Mouse (Mus musculus): Measurements from ENCODE around the gene Olfr20. TPM values are rescaled to one million over a fixed set of nuclear protein-coding genes. Genes with fewer than 3 reads are reported as not detected.

Gene Olfr20
- polyA plus RNA-seq, 1 experiment from 2014 or later = not detected

DNA sequence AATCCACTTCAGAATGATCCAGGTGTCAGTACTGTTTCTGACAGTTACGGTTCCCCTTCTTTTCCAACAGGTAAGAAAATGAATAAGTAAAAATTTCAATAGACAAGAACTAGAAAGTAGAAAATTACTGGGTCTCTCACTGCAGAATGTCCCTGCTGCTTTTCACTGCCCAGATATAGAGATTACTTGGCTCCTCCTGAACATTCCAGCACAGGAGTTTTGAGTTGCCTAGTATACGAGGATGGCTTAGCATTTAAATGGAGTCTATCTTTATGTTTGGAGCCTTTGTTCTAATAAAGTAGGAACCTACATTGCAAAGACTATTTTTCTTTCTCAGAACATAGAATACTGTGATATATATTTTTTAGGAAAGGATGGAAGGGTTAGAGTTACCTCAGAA is 17.2 kb upstream of the Olfr20 start:
- Histone ChIP-seq H3K9ac (replicated peaks; ENCODE audit: low read depth, low read length) (no peak overlapping the region), H3K27me3 (replicated peaks; ENCODE audit: control insufficient read depth, insufficient read depth, low read length) (no peaks in the 10 kb centered on the region), H3K4me1 (replicated peaks; ENCODE audit: control insufficient read depth, insufficient read depth, low read length) (no peaks in the 10 kb centered on the region), H3K9me3 (ENCODE audit: control insufficient read depth, low read length) (no peaks in the 10 kb centered on the region), H3K4me2 (ENCODE audit: low read length) (no peak overlapping the region), H3K27ac (ENCODE audit: low read length) (no peak overlapping the region), H3K36me3 (ENCODE audit: control insufficient read depth, insufficient read depth) (no peaks in the 10 kb centered on the region), H3K4me3 (replicated peaks; ENCODE audit: low read length) (no peak overlapping the region)
- no peak for ATAC-seq
- WGBS = 65% methylated on average over 2 of the region's 2 CpGs

DNA sequence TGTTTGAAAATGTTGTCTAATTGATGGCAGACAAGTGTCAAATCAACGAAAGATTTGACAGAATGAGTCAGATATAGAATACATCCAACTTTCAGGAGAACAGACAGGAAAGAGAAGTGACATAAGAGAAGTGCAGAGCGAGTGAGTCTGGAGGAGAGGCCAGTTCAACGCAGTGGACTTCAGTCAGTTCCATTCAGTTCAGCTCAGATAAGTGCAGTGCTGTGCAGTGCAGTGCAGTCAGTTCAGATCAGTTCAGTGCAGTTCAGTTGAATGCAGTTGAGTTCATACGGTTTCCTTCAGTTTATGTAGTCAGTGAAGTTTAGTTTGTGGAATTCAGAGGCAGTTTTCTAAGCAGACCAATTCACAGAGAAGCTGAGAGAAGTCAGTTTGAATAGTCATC is 13.7 kb upstream of the Olfr20 start:
- H3K9ac ChIP-seq (replicated peaks; ENCODE audit: low read depth, low read length) = no peak overlapping the region
- no peaks in the 10 kb centered on the region for H3K9me3 ChIP-seq (ENCODE audit: control insufficient read depth, low read length)
- no peak for ATAC-seq
- H3K27ac ChIP-seq (ENCODE audit: low read length) = no peak overlapping the region
- H3K4me1 ChIP-seq (replicated peaks; ENCODE audit: control insufficient read depth, insufficient read depth, low read length) = no peaks in the 10 kb centered on the region
- no peaks in the 10 kb centered on the region for H3K27me3 ChIP-seq (replicated peaks; ENCODE audit: control insufficient read depth, insufficient read depth, low read length)
- no peaks in the 10 kb centered on the region for H3K36me3 ChIP-seq (ENCODE audit: control insufficient read depth, insufficient read depth)
- 83% methylated on average over 4 of the region's 4 CpGs for WGBS
- no peak overlapping the region for H3K4me2 ChIP-seq (ENCODE audit: low read length)
- H3K4me3 ChIP-seq (replicated peaks; ENCODE audit: low read length) = no peak overlapping the region

DNA sequence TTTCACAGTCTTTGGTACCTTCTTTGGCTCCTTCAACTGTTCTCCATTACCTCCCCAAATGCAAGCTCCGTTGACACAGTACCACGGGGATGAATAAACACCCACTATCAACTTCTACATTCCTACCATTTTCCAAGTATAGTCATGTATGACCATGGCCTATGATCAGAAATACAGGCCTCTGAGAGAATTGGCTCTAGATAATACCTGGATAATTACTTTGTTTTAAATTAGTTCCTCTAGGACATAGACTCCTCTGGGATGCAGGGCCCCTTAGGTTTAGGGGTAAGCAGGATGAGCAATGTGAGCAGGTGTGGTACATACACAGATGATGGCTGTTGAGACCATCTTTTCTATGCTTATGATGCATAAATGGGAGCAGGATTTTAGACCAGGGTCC is 20.4 kb downstream of the Olfr20 start, which contains the start of gene Olfr376:
Olfr376 (plus strand) TSS at position 301 of the 400 bp plus-strand sequence.
- WGBS = 88% methylated on average over 2 of the region's 2 CpGs

DNA sequence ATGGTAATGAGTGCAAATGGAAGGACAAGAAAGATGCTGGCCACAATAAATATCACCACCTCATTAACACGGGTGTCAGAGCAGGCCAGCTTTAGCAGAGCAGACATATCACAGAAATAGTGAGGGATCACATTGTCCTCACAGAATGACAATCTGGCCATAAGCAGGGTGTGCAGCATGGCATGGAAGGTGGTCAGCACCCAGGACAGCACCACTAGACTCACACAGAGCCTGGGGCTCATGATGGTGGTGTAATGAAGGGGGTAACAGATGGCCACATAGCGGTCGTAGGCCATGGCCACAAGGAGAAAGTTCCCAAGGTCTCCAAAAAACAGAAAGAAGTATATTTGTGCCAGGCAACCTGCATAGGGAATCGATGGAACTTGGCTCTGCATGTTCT is 44.8 kb downstream of the Olfr20 start:
- Histone ChIP-seq H3K36me3 (ENCODE audit: control insufficient read depth, insufficient read depth) (no peaks in the 10 kb centered on the region), H3K9me3 (ENCODE audit: control insufficient read depth, low read length) (no peaks in the 10 kb centered on the region), H3K9ac (replicated peaks; ENCODE audit: low read depth, low read length) (no peak overlapping the region), H3K27me3 (replicated peaks; ENCODE audit: control insufficient read depth, insufficient read depth, low read length) (no peaks in the 10 kb centered on the region), H3K4me2 (ENCODE audit: low read length) (no peak overlapping the region), H3K4me3 (replicated peaks; ENCODE audit: low read length) (no peak overlapping the region), H3K4me1 (replicated peaks; ENCODE audit: control insufficient read depth, insufficient read depth, low read length) (no peaks in the 10 kb centered on the region), H3K27ac (ENCODE audit: low read length) (no peak overlapping the region)
- no peak for ATAC-seq
- 75% methylated on average over 4 of the region's 4 CpGs for WGBS

More for the DNA sequence above, 20.4 kb downstream of the Olfr20 start, which contains the start of gene Olfr376:
- ATAC-seq = no peak
- H3K4me1 ChIP-seq (replicated peaks; ENCODE audit: control insufficient read depth, insufficient read depth, low read length) = no peaks in the 10 kb centered on the region
- no peaks in the 10 kb centered on the region for H3K9me3 ChIP-seq (ENCODE audit: control insufficient read depth, low read length)
- H3K9ac ChIP-seq (replicated peaks; ENCODE audit: low read depth, low read length) = no peak within 1 kb of the TSS
- H3K27ac ChIP-seq (ENCODE audit: low read length) = no peak within 1 kb of the TSS
- no peak within 1 kb of the TSS for H3K4me2 ChIP-seq (ENCODE audit: low read length)
- H3K36me3 ChIP-seq (ENCODE audit: control insufficient read depth, insufficient read depth) = no peaks in the 10 kb centered on the region
- H3K27me3 ChIP-seq (replicated peaks; ENCODE audit: control insufficient read depth, insufficient read depth, low read length) = no peaks in the 10 kb centered on the region
- no peak within 1 kb of the TSS for H3K4me3 ChIP-seq (replicated peaks; ENCODE audit: low read length)

DNA sequence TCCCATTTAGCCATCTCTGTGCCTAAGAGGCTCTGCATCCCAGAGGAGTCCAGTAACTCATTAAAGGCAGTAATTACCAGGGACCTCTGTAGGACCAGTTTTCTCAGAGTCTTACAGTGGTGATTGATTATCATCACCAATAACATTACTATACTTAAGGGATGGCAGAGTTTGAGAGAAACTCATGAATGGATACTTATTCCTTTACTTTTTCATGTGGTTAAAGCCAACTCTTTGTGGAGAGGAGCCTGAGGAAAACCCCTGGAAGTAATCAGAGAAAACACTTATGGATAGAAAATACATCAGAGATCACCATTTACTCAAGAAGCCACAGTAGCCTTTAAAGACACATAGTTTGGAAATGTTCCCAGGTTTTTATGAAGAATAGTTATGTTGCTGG is 48.9 kb downstream of the Olfr20 start, which contains the start of gene Olfr1:
Olfr1 (minus strand) TSS at position 101 of the 400 bp plus-strand sequence.
- no peak for ATAC-seq
- H3K27ac ChIP-seq (ENCODE audit: low read length) = no peak within 1 kb of the TSS
- no peak within 1 kb of the TSS for H3K9ac ChIP-seq (replicated peaks; ENCODE audit: low read depth, low read length)
- H3K27me3 ChIP-seq (replicated peaks; ENCODE audit: control insufficient read depth, insufficient read depth, low read length) = no peaks in the 10 kb centered on the region
- no peak within 1 kb of the TSS for H3K4me3 ChIP-seq (replicated peaks; ENCODE audit: low read length)
- no peak within 1 kb of the TSS for H3K4me2 ChIP-seq (ENCODE audit: low read length)
- no peaks in the 10 kb centered on the region for H3K9me3 ChIP-seq (ENCODE audit: control insufficient read depth, low read length)
- no peaks in the 10 kb centered on the region for H3K36me3 ChIP-seq (ENCODE audit: control insufficient read depth, insufficient read depth)
- H3K4me1 ChIP-seq (replicated peaks; ENCODE audit: control insufficient read depth, insufficient read depth, low read length) = no peaks in the 10 kb centered on the region

Other genes starting within 250 kb of the Olfr20 start
- 5.8 and 6.3 TPM in 2 replicates for gene Haspin, start 212.5 kb upstream of the Olfr20 start, polyA plus RNA-seq (2015; fragmentation: Nextera tagmentation; extraction: Ambion mirVana)
- 1.1 and 1.3 TPM in 2 replicates for gene P2rx5, start 190.4 kb upstream of the Olfr20 start, polyA plus RNA-seq (2015; fragmentation: Nextera tagmentation; extraction: Ambion mirVana)
- gene Emc6, start 173.7 kb upstream of the Olfr20 start, polyA plus RNA-seq (2015; fragmentation: Nextera tagmentation; extraction: Ambion mirVana) = 119 and 127 TPM in 2 replicates
- gene Tax1bp3, start 173.7 kb upstream of the Olfr20 start, polyA plus RNA-seq (2015; fragmentation: Nextera tagmentation; extraction: Ambion mirVana) = 166 and 182 TPM in 2 replicates
- gene Ctns, start 151.7 kb upstream of the Olfr20 start, polyA plus RNA-seq (2015; fragmentation: Nextera tagmentation; extraction: Ambion mirVana) = 20.6 and 21.5 TPM in 2 replicates
- gene Shpk, start 151.3 kb upstream of the Olfr20 start, polyA plus RNA-seq (2015; fragmentation: Nextera tagmentation; extraction: Ambion mirVana) = 1.3 and 1.8 TPM in 2 replicates
- not detected in 2 replicates for gene Trpv1, start 116.5 kb upstream of the Olfr20 start, polyA plus RNA-seq (2015; fragmentation: Nextera tagmentation; extraction: Ambion mirVana)
- gene Trpv3, start 83.4 kb upstream of the Olfr20 start, polyA plus RNA-seq (2015; fragmentation: Nextera tagmentation; extraction: Ambion mirVana) = 0.06 TPM in 1 of 2 replicates, not detected in the other
- gene Aspa, start 21.2 kb upstream of the Olfr20 start, polyA plus RNA-seq (2015; fragmentation: Nextera tagmentation; extraction: Ambion mirVana) = 0.77 and 1.3 TPM in 2 replicates
- not detected in 2 replicates for gene Gm49340, start 21.0 kb upstream of the Olfr20 start, polyA plus RNA-seq (2015; fragmentation: Nextera tagmentation; extraction: Ambion mirVana)
- gene Spata22, start 21.0 kb upstream of the Olfr20 start, polyA plus RNA-seq (2015; fragmentation: Nextera tagmentation; extraction: Ambion mirVana) = not detected in 2 replicates
- gene Olfr376, start 20.5 kb downstream of the Olfr20 start, polyA plus RNA-seq (2015; fragmentation: Nextera tagmentation; extraction: Ambion mirVana) = not detected in 2 replicates
- gene Olfr1, start 48.8 kb downstream of the Olfr20 start, polyA plus RNA-seq (2015; fragmentation: Nextera tagmentation; extraction: Ambion mirVana) = not detected in 2 replicates
- not detected in 2 replicates for gene Olfr378, start 77.7 kb downstream of the Olfr20 start, polyA plus RNA-seq (2015; fragmentation: Nextera tagmentation; extraction: Ambion mirVana)
- not detected in 2 replicates for gene Olfr380, start 106.7 kb downstream of the Olfr20 start, polyA plus RNA-seq (2015; fragmentation: Nextera tagmentation; extraction: Ambion mirVana)
- not detected in 2 replicates for gene Olfr381, start 140.8 kb downstream of the Olfr20 start, polyA plus RNA-seq (2015; fragmentation: Nextera tagmentation; extraction: Ambion mirVana)
- not detected in 2 replicates for gene Olfr382, start 166.4 kb downstream of the Olfr20 start, polyA plus RNA-seq (2015; fragmentation: Nextera tagmentation; extraction: Ambion mirVana)
- not detected in 2 replicates for gene Olfr385, start 242.2 kb downstream of the Olfr20 start, polyA plus RNA-seq (2015; fragmentation: Nextera tagmentation; extraction: Ambion mirVana)
- not detected in 2 replicates for gene Olfr384, start 247.8 kb downstream of the Olfr20 start, polyA plus RNA-seq (2015; fragmentation: Nextera tagmentation; extraction: Ambion mirVana)

All from forebrain, embryonic 16.5 days (tissue).